Mouse (Mus musculus) limb, embryonic 15.5 days (tissue): ENCODE results near the gene Ephb2. TPM values are rescaled to one million over a fixed set of nuclear protein-coding genes. Genes with fewer than 3 reads are reported as not detected.
A peak's percentile ranks its signal among the peaks of the same experiment; 100 is the strongest.

Experiments used
- ATAC-seq: fragments of 200-750 bp; cut with Nextera tagmentation; 2 replicates; pipeline ENCODE4 v1.8.0; 2017; ENCODE audit warnings: low read depth, moderate TSS enrichment; ENCODE audit not compliant: insufficient number of reproducible peaks, low FRiP score, low TSS enrichment
- H3K27ac ChIP-seq: fragments of 300-500 bp; sonication (generic); 2 replicates; pipeline ENCODE4 v1.5.1; 2015; ENCODE audit warnings: moderate library complexity, mild to moderate bottlenecking, inconsistent platforms
- H3K27me3 ChIP-seq: fragments of 300-500 bp; sonication (generic); 2 replicates; pipeline ENCODE4 v1.6.1; 2015; ENCODE audit warnings: inconsistent platforms
- H3K36me3 ChIP-seq: fragments of 300-500 bp; sonication (generic); 2 replicates; pipeline ENCODE4 v1.6.1; 2015; ENCODE audit warnings: inconsistent platforms
- H3K4me1 ChIP-seq: fragments of 300-500 bp; sonication (generic); 2 replicates; pipeline ENCODE4 v1.6.1; 2015; ENCODE audit warnings: inconsistent platforms
- H3K4me2 ChIP-seq: fragments of 300-500 bp; sonication (generic); 2 replicates; pipeline ENCODE4 v1.6.1; 2015; ENCODE audit warnings: mild to moderate bottlenecking, inconsistent platforms
- H3K4me3 ChIP-seq: fragments of 300-500 bp; sonication (generic); 2 replicates; pipeline ENCODE4 v1.5.1; 2015; ENCODE audit warnings: mild to moderate bottlenecking, inconsistent platforms
- H3K9ac ChIP-seq: fragments of 300-500 bp; sonication (generic); 2 replicates; pipeline ENCODE4 v1.6.1; 2015; ENCODE audit warnings: inconsistent platforms
- H3K9me3 ChIP-seq: fragments of 300-500 bp; sonication (generic); 2 replicates; pipeline ENCODE4 v1.6.1; 2016; ENCODE audit warnings: inconsistent platforms
- WGBS: fragments of 180-500 bp; shearing (Covaris S2); methylation state at CpG from one replicate; pipeline ENCODE4 v1.1.7; 2015; 5-methylcytosine and 5-hydroxymethylcytosine counted together
- polyA plus RNA-seq: library from polyadenylated mRNA; unstranded; fragments of >200 nt; fragmentation: Nextera tagmentation; extraction: Ambion mirVana; gene quantifications from 2 replicates; pipeline ENCODE4 v1.2.1, GENCODE M21; 2015

Gene Ephb2
- 7.3 and 11.3 TPM in 2 replicates for polyA plus RNA-seq

- Histone ChIP-seq H3K4me2 (peak within 1 kb of the TSS; percentile 95), H3K27ac (peak within 1 kb of the TSS; percentile 95), H3K9ac (peak within 1 kb of the TSS; percentile 76), H3K4me1 (peaks cover 57% of the 10 kb centered on the region), H3K4me3 (peak within 1 kb of the TSS; percentile 80), H3K27me3 (peaks cover 19% of the 10 kb centered on the region), H3K36me3 (no peaks in the 10 kb centered on the region), H3K9me3 (no peaks in the 10 kb centered on the region)
- under 1% methylated on average over 79 of the region's 88 CpGs for WGBS
- peak; percentile 52 for ATAC-seq
Measured at GRCm38 (mm10) chr4:136835621-136836386, at the start of gene Ephb2. Ephb2 (minus strand) TSS chr4:136835988.

- H3K4me3 ChIP-seq: no peak overlapping the region
- H3K4me2 ChIP-seq: no peak overlapping the region
- no peak for ATAC-seq
- H3K27me3 ChIP-seq: no peaks in the 10 kb centered on the region; the same call in 1 of the 2 replicates
- H3K9me3 ChIP-seq: no peaks in the 10 kb centered on the region
- H3K9ac ChIP-seq: no peak overlapping the region
- no peak overlapping the region for H3K27ac ChIP-seq
- no peaks in the 10 kb centered on the region for H3K4me1 ChIP-seq
- WGBS: 20% methylated on average over 5 of the region's 5 CpGs
- H3K36me3 ChIP-seq: no peaks in the 10 kb centered on the region
Measured at GRCm38 (mm10) chr4:136878601-136879000, 42.8 kb upstream of the Ephb2 start.

DNA sequence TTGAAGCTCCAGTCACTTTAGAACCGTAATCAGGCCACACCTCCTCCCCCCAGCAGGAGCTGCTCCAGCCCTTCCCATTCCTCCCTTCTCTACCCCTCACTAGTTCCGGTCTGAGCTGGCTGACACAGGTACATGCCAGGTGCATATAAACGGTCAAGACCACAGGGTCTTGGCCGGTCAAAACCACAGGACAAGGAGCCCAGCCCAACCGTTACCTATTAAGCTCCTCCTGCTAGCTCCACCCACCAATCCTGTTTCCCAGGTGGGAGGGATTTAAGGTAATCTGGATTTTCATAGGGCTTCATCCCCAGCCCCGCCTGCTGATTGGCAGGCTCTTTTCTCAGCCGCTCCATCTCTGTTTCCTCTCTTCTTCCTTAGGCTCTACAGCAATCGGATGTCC lies 42.4 kb upstream of the Ephb2 start:
- Histone ChIP-seq H3K36me3 (no peaks in the 10 kb centered on the region), H3K4me3 (no peak overlapping the region), H3K4me1 (no peaks in the 10 kb centered on the region), H3K27ac (no peak overlapping the region), H3K9me3 (no peaks in the 10 kb centered on the region), H3K9ac (no peak overlapping the region), H3K27me3 (no peaks in the 10 kb centered on the region; the same call in 1 of the 2 replicates), H3K4me2 (no peak overlapping the region)
- WGBS: 39% methylated on average over 8 of the region's 8 CpGs
- no peak for ATAC-seq

DNA sequence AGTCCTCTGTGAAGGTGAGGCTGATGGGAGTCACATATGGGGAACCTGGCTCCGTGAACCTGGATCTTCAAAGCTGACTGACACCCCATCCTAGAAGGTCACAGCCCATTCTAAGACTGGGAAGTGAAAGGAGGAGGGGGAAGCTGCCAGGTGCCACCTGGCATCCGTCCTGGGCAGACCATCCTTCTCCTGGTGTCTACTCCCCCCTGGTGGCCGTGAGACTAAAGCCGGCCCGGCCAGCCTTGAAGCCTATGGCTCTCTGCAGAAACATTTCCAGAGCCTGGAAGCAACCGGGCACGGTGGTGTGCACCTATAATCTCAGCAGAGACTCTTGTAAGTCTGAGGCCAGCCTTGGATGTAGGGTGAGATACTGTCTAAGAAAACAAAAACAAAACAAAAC lies 41.2 kb upstream of the Ephb2 start:
- Histone ChIP-seq H3K27ac (no peak overlapping the region), H3K4me1 (no peaks in the 10 kb centered on the region), H3K36me3 (no peaks in the 10 kb centered on the region), H3K27me3 (no peaks in the 10 kb centered on the region; the same call in 1 of the 2 replicates), H3K4me2 (no peak overlapping the region), H3K9me3 (no peaks in the 10 kb centered on the region), H3K4me3 (no peak overlapping the region), H3K9ac (no peak overlapping the region)
- no peak for ATAC-seq
- WGBS: 17% methylated on average over 7 of the region's 7 CpGs

- no peaks in the 10 kb centered on the region for H3K36me3 ChIP-seq
Measured at GRCm38 (mm10) chr4:136875012-136875411, 39.2 kb upstream of the Ephb2 start.

DNA sequence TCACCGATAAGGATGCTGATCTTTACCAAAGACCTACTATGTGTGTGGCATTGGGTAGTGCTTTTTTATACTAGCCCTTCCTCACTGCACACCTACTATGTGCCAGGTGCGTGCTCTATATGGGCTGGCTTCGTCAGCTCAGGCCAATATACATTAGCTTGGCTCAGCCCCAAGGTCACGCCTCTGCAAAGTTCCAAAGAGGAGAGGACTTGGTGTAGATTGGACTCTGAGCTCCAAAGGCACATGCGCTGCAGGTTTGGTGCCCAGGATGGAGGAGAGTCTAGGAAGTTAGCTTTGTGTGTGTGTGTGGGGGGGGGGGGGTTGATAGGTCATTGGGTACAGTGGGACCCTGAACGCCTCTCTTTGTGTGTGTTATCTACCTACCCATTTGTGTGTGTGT lies 32.6 kb upstream of the Ephb2 start:
- Histone ChIP-seq H3K27ac (no peak overlapping the region), H3K4me1 (peaks cover 5% of the 10 kb centered on the region; the same call in 1 of the 2 replicates), H3K4me2 (no peak overlapping the region), H3K4me3 (no peak overlapping the region), H3K36me3 (no peaks in the 10 kb centered on the region), H3K9ac (no peak overlapping the region), H3K27me3 (no peaks in the 10 kb centered on the region), H3K9me3 (no peaks in the 10 kb centered on the region)
- ATAC-seq: no peak
- 68% methylated on average over 6 of the region's 6 CpGs for WGBS

More at GRCm38 (mm10) chr4:136875012-136875411, 39.2 kb upstream of the Ephb2 start:
- ATAC-seq: no peak
- Histone ChIP-seq H3K9me3 (no peaks in the 10 kb centered on the region), H3K27ac (no peak overlapping the region), H3K4me2 (no peak overlapping the region), H3K4me1 (no peaks in the 10 kb centered on the region), H3K9ac (no peak overlapping the region), H3K4me3 (no peak overlapping the region), H3K27me3 (no peaks in the 10 kb centered on the region)
- WGBS: 77% methylated on average over 14 of the region's 14 CpGs

DNA sequence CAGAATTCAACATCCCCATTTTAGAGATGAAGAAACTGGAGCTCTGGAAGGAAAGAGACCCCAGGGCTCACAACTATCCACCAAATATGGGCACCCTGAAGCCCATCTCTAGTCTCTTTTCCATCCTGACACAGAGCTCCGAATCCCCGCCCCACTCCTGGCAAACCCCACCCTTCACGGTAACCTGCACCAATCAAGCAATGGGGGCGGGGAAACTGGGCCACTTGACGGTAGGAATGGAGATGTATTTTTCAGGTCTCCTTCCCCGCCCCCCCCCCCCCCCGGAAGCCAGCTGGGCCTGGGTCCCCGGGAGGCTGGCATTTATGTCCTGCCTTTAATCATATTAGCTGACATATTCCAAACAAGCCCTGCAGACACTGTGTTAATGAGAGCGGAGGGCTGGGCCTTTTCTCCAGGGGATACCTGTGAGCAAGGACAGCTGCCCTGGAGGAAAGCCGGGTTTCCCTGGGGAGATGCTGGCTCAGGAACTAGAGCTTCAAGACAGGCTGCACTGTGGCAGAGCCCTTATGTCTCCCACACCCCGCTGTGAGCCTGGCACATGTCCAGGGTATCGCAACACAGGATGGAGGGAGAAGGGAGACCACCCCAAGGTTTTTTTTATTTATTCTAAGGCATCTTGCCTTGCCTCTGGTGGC lies 32.0 kb upstream of the Ephb2 start:
- no peak overlapping the region for H3K4me2 ChIP-seq
- 7% methylated on average over 12 of the region's 12 CpGs for WGBS
- H3K4me3 ChIP-seq: no peak overlapping the region
- no peaks in the 10 kb centered on the region for H3K9me3 ChIP-seq
- H3K4me1 ChIP-seq: peaks cover 5% of the 10 kb centered on the region; the same call in 1 of the 2 replicates
- no peak overlapping the region for H3K9ac ChIP-seq
- H3K27me3 ChIP-seq: no peaks in the 10 kb centered on the region
- H3K27ac ChIP-seq: no peak overlapping the region
- no peaks in the 10 kb centered on the region for H3K36me3 ChIP-seq
- no peak for ATAC-seq

- H3K4me3 ChIP-seq: no peak overlapping the region
- H3K27ac ChIP-seq: no peak overlapping the region
Measured at GRCm38 (mm10) chr4:136865531-136865930, 29.7 kb upstream of the Ephb2 start.

GRCm38 (mm10) chr4:136864751-136865470 lies 29.1 kb upstream of the Ephb2 start:
- Histone ChIP-seq H3K4me3 (no peak overlapping the region), H3K9me3 (no peaks in the 10 kb centered on the region), H3K27ac (no peak overlapping the region), H3K4me1 (peaks cover 14% of the 10 kb centered on the region), H3K27me3 (peaks cover 9% of the 10 kb centered on the region), H3K4me2 (no peak overlapping the region), H3K9ac (no peak overlapping the region), H3K36me3 (no peaks in the 10 kb centered on the region)
- 7% methylated on average over 15 of the region's 15 CpGs for WGBS
- ATAC-seq: no peak

More at GRCm38 (mm10) chr4:136865531-136865930, 29.7 kb upstream of the Ephb2 start:
- Histone ChIP-seq H3K36me3 (no peaks in the 10 kb centered on the region), H3K9ac (no peak overlapping the region), H3K27me3 (peaks cover 9% of the 10 kb centered on the region), H3K4me1 (peaks cover 14% of the 10 kb centered on the region), H3K4me2 (no peak overlapping the region), H3K9me3 (no peaks in the 10 kb centered on the region)
- no peak for ATAC-seq
- 58% methylated on average over 5 of the region's 5 CpGs for WGBS

- Histone ChIP-seq H3K27me3 (peaks cover 9% of the 10 kb centered on the region), H3K36me3 (no peaks in the 10 kb centered on the region), H3K9ac (no peak overlapping the region), H3K4me1 (peaks cover 14% of the 10 kb centered on the region), H3K4me3 (no peak overlapping the region), H3K4me2 (no peak overlapping the region), H3K9me3 (no peaks in the 10 kb centered on the region), H3K27ac (no peak overlapping the region)
- WGBS: 47% methylated on average over 9 of the region's 9 CpGs
- ATAC-seq: no peak
Measured at GRCm38 (mm10) chr4:136863517-136863916, 27.7 kb upstream of the Ephb2 start.

DNA sequence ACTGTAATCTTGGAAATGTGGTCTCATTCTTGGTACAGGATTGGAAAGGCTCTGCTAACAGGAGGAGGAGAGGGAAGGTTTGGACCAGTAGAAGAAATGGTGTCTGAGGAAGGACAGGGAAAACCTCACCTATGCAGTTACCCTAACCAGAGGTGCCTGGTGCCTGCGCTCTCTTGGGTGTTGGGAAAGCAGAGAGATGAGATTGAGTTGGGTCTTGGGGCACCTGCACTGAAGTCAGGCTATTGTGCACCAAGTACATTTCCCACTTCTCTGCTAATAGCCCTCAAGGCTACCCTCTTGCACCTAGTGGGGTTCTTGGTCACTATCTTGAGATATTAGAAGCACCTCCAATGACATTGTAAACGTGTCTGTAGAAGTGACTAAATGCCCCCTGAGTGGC lies 26.6 kb upstream of the Ephb2 start:
- H3K27ac ChIP-seq: no peak overlapping the region
- no peak overlapping the region for H3K9ac ChIP-seq
- peaks cover 14% of the 10 kb centered on the region for H3K4me1 ChIP-seq
- no peak overlapping the region for H3K4me3 ChIP-seq
- no peak overlapping the region for H3K4me2 ChIP-seq
- H3K27me3 ChIP-seq: peaks cover 9% of the 10 kb centered on the region
- ATAC-seq: no peak
- H3K9me3 ChIP-seq: no peaks in the 10 kb centered on the region
- H3K36me3 ChIP-seq: no peaks in the 10 kb centered on the region
- 73% methylated on average over 2 of the region's 2 CpGs for WGBS

GRCm38 (mm10) chr4:136861806-136862205 lies 26.0 kb upstream of the Ephb2 start:
- Histone ChIP-seq H3K4me1 (peaks cover 14% of the 10 kb centered on the region), H3K27me3 (peaks cover 9% of the 10 kb centered on the region), H3K27ac (no peak overlapping the region), H3K4me3 (no peak overlapping the region), H3K9ac (no peak overlapping the region), H3K9me3 (no peaks in the 10 kb centered on the region), H3K4me2 (no peak overlapping the region), H3K36me3 (no peaks in the 10 kb centered on the region)
- ATAC-seq: no peak
- WGBS: 12% methylated on average over 17 of the region's 17 CpGs
